Mouse (Mus musculus): ENCODE data around the gene App.

- TF ChIP-seq CTCF (IDR thresholded peaks at IDR 0.05; ENCODE audit: low read depth, low read length) (no peak), POLR2A (IDR thresholded peaks at IDR 0.05; ENCODE audit: borderline replicate concordance, low read depth, low read length) (no peak)
Measured at GRCm38 (mm10) chr16:85128347-85128664, 45.3 kb downstream of the App start.

Measured in bone marrow macrophage, adult 2 months (primary cell).